Mouse (Mus musculus) heart, postnatal 0 days (tissue): ENCODE measurements at regions not wholly inside any gene's neighbourhood (a gene's known extent, or its start where the extent isn't known, plus 50 kb on each side); places are given as distances from the start of the nearest gene placed in this dataset.

ENCODE experiments used
- ATAC-seq: fragments of 200-750 bp; cut with Nextera tagmentation; 2 replicates; pipeline ENCODE4 v1.8.0; 2017; ENCODE audit warnings: low read depth, moderate number of reproducible peaks, moderate library complexity; ENCODE audit not compliant: insufficient read depth
- DNase-seq: peaks from one replicate; pipeline ENCODE4 v3.0.0-alpha.2; 2016; ENCODE audit warnings: low spot score
- H3K27ac ChIP-seq: fragments of 300-500 bp; sonication (generic); 2 replicates; pipeline ENCODE4 v1.5.1; 2014; ENCODE audit warnings: low read depth, mild to moderate bottlenecking
- H3K27me3 ChIP-seq: fragments of 300-500 bp; sonication (generic); 2 replicates; pipeline ENCODE4 v1.6.1; 2014; ENCODE audit warnings: low read length, mixed read lengths; ENCODE audit not compliant: control insufficient read depth, insufficient read depth
- H3K36me3 ChIP-seq: fragments of 300-500 bp; sonication (generic); replicated peaks from 2 replicates; pipeline ENCODE4 v1.6.1; 2014; ENCODE audit warnings: low read length, mixed read lengths; ENCODE audit not compliant: control insufficient read depth, insufficient read depth
- H3K4me1 ChIP-seq: fragments of 300-500 bp; sonication (generic); 2 replicates; pipeline ENCODE4 v1.6.1; 2014; ENCODE audit warnings: antibody characterized with exemption; ENCODE audit not compliant: control insufficient read depth, insufficient read depth
- H3K4me2 ChIP-seq: fragments of 300-500 bp; sonication (generic); 2 replicates; pipeline ENCODE4 v1.6.1; 2014; ENCODE audit warnings: low read depth, mild to moderate bottlenecking, low read length, moderate library complexity
- H3K4me3 ChIP-seq: fragments of 300-500 bp; sonication (generic); 2 replicates; pipeline ENCODE4 v1.5.1; 2014; ENCODE audit warnings: low read depth, low read length
- H3K9ac ChIP-seq: fragments of 300-500 bp; sonication (generic); replicated peaks from 2 replicates; pipeline ENCODE4 v1.6.1; 2014; ENCODE audit warnings: low read depth, low read length, mixed read lengths
- H3K9me3 ChIP-seq: fragments of 300-500 bp; sonication (generic); replicated peaks from 2 replicates; pipeline ENCODE4 v1.6.1; 2016; ENCODE audit warnings: low read length; ENCODE audit not compliant: control insufficient read depth
- CTCF ChIP-seq: IDR thresholded peaks from 2 replicates; pipeline ENCODE4 v1.5.1; 2016; ENCODE audit warnings: antibody characterized with exemption, control low read depth, low read depth
- EP300 ChIP-seq: IDR thresholded peaks from 2 replicates; pipeline ENCODE4 v1.6.1; 2016; ENCODE audit warnings: antibody characterized with exemption, low read depth
- WGBS: fragments of 180-500 bp; shearing (Covaris S2); extraction: QIAGEN DNeasy Blood & Tissue Kit; methylation state at CpG from one replicate; pipeline ENCODE4 v1.1.7; 2014; 5-methylcytosine and 5-hydroxymethylcytosine counted together

DNA sequence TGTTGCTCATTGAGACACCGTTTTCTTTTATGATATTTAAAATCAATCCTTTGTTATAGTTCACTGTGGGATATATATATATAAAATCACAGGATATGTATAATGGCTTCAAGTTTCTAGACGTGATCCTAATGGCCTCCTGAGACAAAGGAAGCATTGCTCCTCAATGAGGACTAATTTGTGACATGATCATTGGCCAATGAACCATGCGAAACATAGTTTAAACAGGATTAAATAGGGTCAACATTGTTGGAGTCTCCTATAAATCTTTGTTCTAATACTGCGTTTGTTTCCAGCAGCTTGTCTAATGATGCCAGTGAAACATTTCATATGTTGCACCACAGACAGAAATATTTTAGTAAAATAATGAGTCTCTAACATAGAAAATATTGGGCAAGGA, 105.5 kb downstream of the Agtr2 start:
- Histone ChIP-seq H3K27ac (no peak overlapping the region), H3K4me3 (no peak overlapping the region), H3K9me3 (no peaks in the 10 kb centered on the region), H3K36me3 (no peaks in the 10 kb centered on the region), H3K4me1 (no peaks in the 10 kb centered on the region), H3K27me3 (no peaks in the 10 kb centered on the region), H3K9ac (no peak overlapping the region), H3K4me2 (no peak overlapping the region)
- ATAC-seq (no peak), DNase-seq (no peak)
- no peak for TF ChIP-seq CTCF
- TF ChIP-seq EP300: no peak
- WGBS: 69% methylated on average over 4 of the region's 4 CpGs
